Mouse (Mus musculus) hindbrain, embryonic 13.5 days (tissue): ENCODE measurements at regions not wholly inside any gene's neighbourhood (a gene's known extent, or its start where the extent isn't known, plus 50 kb on each side); places are given as distances from the start of the nearest gene placed in this dataset.

Experiments
- ATAC-seq: fragments of 200-750 bp; cut with Nextera tagmentation; 2 replicates; pipeline ENCODE4 v1.8.0; 2017; ENCODE audit warnings: moderate TSS enrichment; ENCODE audit not compliant: low FRiP score
- H3K27ac ChIP-seq: fragments of 300-500 bp; sonication (generic); 2 replicates; pipeline ENCODE4 v1.5.1; 2015; ENCODE audit warnings: inconsistent platforms, mild to moderate bottlenecking, moderate library complexity
- H3K27me3 ChIP-seq: fragments of 300-500 bp; sonication (generic); 2 replicates; pipeline ENCODE4 v1.6.1; 2015; ENCODE audit warnings: mild to moderate bottlenecking, inconsistent platforms
- H3K36me3 ChIP-seq: fragments of 300-500 bp; sonication (generic); 2 replicates; pipeline ENCODE4 v1.6.1; 2015; ENCODE audit warnings: mild to moderate bottlenecking, inconsistent platforms
- H3K4me1 ChIP-seq: fragments of 300-500 bp; sonication (generic); replicated peaks from 2 replicates; pipeline ENCODE4 v1.6.1; 2015; ENCODE audit warnings: inconsistent platforms
- H3K4me2 ChIP-seq: fragments of 300-500 bp; sonication (generic); 2 replicates; pipeline ENCODE4 v1.6.1; 2015; ENCODE audit warnings: inconsistent platforms, mild to moderate bottlenecking, moderate library complexity
- H3K4me3 ChIP-seq: fragments of 300-500 bp; sonication (generic); 2 replicates; pipeline ENCODE4 v1.5.1; 2015; ENCODE audit warnings: mild to moderate bottlenecking, inconsistent platforms
- H3K9ac ChIP-seq: fragments of 300-500 bp; sonication (generic); 2 replicates; pipeline ENCODE4 v1.6.1; 2015; ENCODE audit warnings: mild to moderate bottlenecking, inconsistent platforms
- H3K9me3 ChIP-seq: fragments of 300-500 bp; sonication (generic); 2 replicates; pipeline ENCODE4 v1.6.1; 2016; ENCODE audit warnings: inconsistent platforms
- WGBS: fragments of 180-500 bp; shearing (Covaris S2); methylation state at CpG from one replicate; pipeline ENCODE4 v1.1.7; 2015; 5-methylcytosine and 5-hydroxymethylcytosine counted together

GRCm38 (mm10) chr4:95169702-95170101, 117.7 kb upstream of the Jun start:
- no peak overlapping the region for H3K4me2 ChIP-seq
- H3K4me3 ChIP-seq = no peak overlapping the region
- WGBS = 80% methylated on average over 2 of the region's 2 CpGs
- H3K36me3 ChIP-seq = no peaks in the 10 kb centered on the region
- H3K27me3 ChIP-seq = no peaks in the 10 kb centered on the region
- no peaks in the 10 kb centered on the region for H3K9me3 ChIP-seq
- no peaks in the 10 kb centered on the region for H3K4me1 ChIP-seq
- no peak overlapping the region for H3K9ac ChIP-seq
- ATAC-seq = no peak
- H3K27ac ChIP-seq = no peak overlapping the region

- Histone ChIP-seq H3K27ac (no peak overlapping the region), H3K27me3 (no peaks in the 10 kb centered on the region), H3K4me2 (no peak overlapping the region), H3K4me1 (no peaks in the 10 kb centered on the region), H3K4me3 (no peak overlapping the region), H3K9ac (no peak overlapping the region), H3K36me3 (no peaks in the 10 kb centered on the region), H3K9me3 (no peaks in the 10 kb centered on the region)
- ATAC-seq = no peak
- WGBS = 80% methylated on average over 2 of the region's 2 CpGs
Measured at GRCm38 (mm10) chr4:95177753-95178152, 125.7 kb upstream of the Jun start.

GRCm38 (mm10) chr4:95178467-95178866, 126.4 kb upstream of the Jun start:
- H3K4me3 ChIP-seq = no peak overlapping the region
- H3K36me3 ChIP-seq = no peaks in the 10 kb centered on the region
- H3K27me3 ChIP-seq = no peaks in the 10 kb centered on the region
- no peaks in the 10 kb centered on the region for H3K9me3 ChIP-seq
- H3K9ac ChIP-seq = no peak overlapping the region
- 72% methylated on average over 3 of the region's 3 CpGs for WGBS
- no peaks in the 10 kb centered on the region for H3K4me1 ChIP-seq
- no peak overlapping the region for H3K4me2 ChIP-seq
- ATAC-seq = no peak
- no peak overlapping the region for H3K27ac ChIP-seq

GRCm38 (mm10) chr4:95178900-95179299, 126.9 kb upstream of the Jun start:
- no peaks in the 10 kb centered on the region for H3K36me3 ChIP-seq
- no peak overlapping the region for H3K4me2 ChIP-seq
- H3K9ac ChIP-seq = no peak overlapping the region
- H3K27ac ChIP-seq = no peak overlapping the region
- no peaks in the 10 kb centered on the region for H3K4me1 ChIP-seq
- no peak overlapping the region for H3K4me3 ChIP-seq
- H3K27me3 ChIP-seq = no peaks in the 10 kb centered on the region
- H3K9me3 ChIP-seq = no peaks in the 10 kb centered on the region
- ATAC-seq = no peak
- 60% methylated on average over 8 of the region's 8 CpGs for WGBS

GRCm38 (mm10) chr4:95180446-95180845, 128.4 kb upstream of the Jun start:
- H3K4me2 ChIP-seq = no peak overlapping the region
- H3K4me1 ChIP-seq = peaks cover 5% of the 10 kb centered on the region; the same call in 1 of the 2 replicates
- H3K27me3 ChIP-seq = no peaks in the 10 kb centered on the region
- no peak for ATAC-seq
- H3K27ac ChIP-seq = no peak overlapping the region
- no peak overlapping the region for H3K4me3 ChIP-seq
- H3K9ac ChIP-seq = no peak overlapping the region
- H3K9me3 ChIP-seq = no peaks in the 10 kb centered on the region
- WGBS = over 99% methylated on average over 5 of the region's 5 CpGs
- H3K36me3 ChIP-seq = no peaks in the 10 kb centered on the region

GRCm38 (mm10) chr4:95180999-95181398, 129.0 kb upstream of the Jun start:
- no peaks in the 10 kb centered on the region for H3K27me3 ChIP-seq
- no peak overlapping the region for H3K27ac ChIP-seq
- no peak overlapping the region for H3K9ac ChIP-seq
- no peaks in the 10 kb centered on the region for H3K36me3 ChIP-seq
- peaks cover 7% of the 10 kb centered on the region; the same call in 1 of the 2 replicates for H3K4me1 ChIP-seq
- no peak for ATAC-seq
- no peak overlapping the region for H3K4me2 ChIP-seq
- H3K4me3 ChIP-seq = no peak overlapping the region
- H3K9me3 ChIP-seq = no peaks in the 10 kb centered on the region

- no peaks in the 10 kb centered on the region for H3K36me3 ChIP-seq
- no peak overlapping the region for H3K4me2 ChIP-seq
- no peak for ATAC-seq
- no peak overlapping the region for H3K27ac ChIP-seq
- H3K4me3 ChIP-seq = no peak overlapping the region
- peaks cover 7% of the 10 kb centered on the region; the same call in 1 of the 2 replicates for H3K4me1 ChIP-seq
- 84% methylated on average over 4 of the region's 4 CpGs for WGBS
- H3K9ac ChIP-seq = no peak overlapping the region
- H3K27me3 ChIP-seq = peaks cover 3% of the 10 kb centered on the region; the same call in 1 of the 2 replicates
- H3K9me3 ChIP-seq = no peaks in the 10 kb centered on the region
Measured at GRCm38 (mm10) chr4:95184180-95184579, 132.2 kb upstream of the Jun start.

- H3K36me3 ChIP-seq = no peaks in the 10 kb centered on the region
- WGBS = 57% methylated on average over 14 of the region's 14 CpGs
- H3K9ac ChIP-seq = no peak overlapping the region
- peak; percentile 49; the same call in 1 of the 2 replicates for ATAC-seq
- H3K9me3 ChIP-seq = no peaks in the 10 kb centered on the region
- peaks cover 4% of the 10 kb centered on the region; the same call in 1 of the 2 replicates for H3K27me3 ChIP-seq
- no peak overlapping the region for H3K4me2 ChIP-seq
- peaks cover 7% of the 10 kb centered on the region; the same call in 1 of the 2 replicates for H3K4me1 ChIP-seq
- H3K4me3 ChIP-seq = no peak overlapping the region
- H3K27ac ChIP-seq = no peak overlapping the region
Measured at GRCm38 (mm10) chr4:95185113-95185915, 133.3 kb upstream of the Jun start.

- H3K27ac ChIP-seq = no peak overlapping the region
- H3K4me2 ChIP-seq = no peak overlapping the region
- no peak overlapping the region for H3K9ac ChIP-seq
- 54% methylated on average over 3 of the region's 3 CpGs for WGBS
- ATAC-seq = 0 out of 2 replicates have a peak, but pooled peaks have one; percentile 55
- H3K4me3 ChIP-seq = no peak overlapping the region
- no peaks in the 10 kb centered on the region for H3K9me3 ChIP-seq
- peaks cover 4% of the 10 kb centered on the region; the same call in 1 of the 2 replicates for H3K27me3 ChIP-seq
- peaks cover 7% of the 10 kb centered on the region; the same call in 1 of the 2 replicates for H3K4me1 ChIP-seq
- H3K36me3 ChIP-seq = no peaks in the 10 kb centered on the region
Measured at GRCm38 (mm10) chr4:95185916-95186200, 133.8 kb upstream of the Jun start.

GRCm38 (mm10) chr4:95188107-95188506, 136.1 kb upstream of the Jun start:
- Histone ChIP-seq H3K27ac (no peak overlapping the region), H3K4me1 (peaks cover 7% of the 10 kb centered on the region; the same call in 1 of the 2 replicates), H3K27me3 (peaks cover 4% of the 10 kb centered on the region; the same call in 1 of the 2 replicates), H3K36me3 (no peaks in the 10 kb centered on the region), H3K9me3 (no peaks in the 10 kb centered on the region), H3K4me3 (no peak overlapping the region), H3K4me2 (no peak overlapping the region), H3K9ac (no peak overlapping the region)
- WGBS = 96% methylated on average over 3 of the region's 3 CpGs
- ATAC-seq = no peak

- Histone ChIP-seq H3K9me3 (no peaks in the 10 kb centered on the region), H3K27me3 (peaks cover 4% of the 10 kb centered on the region; the same call in 1 of the 2 replicates), H3K4me3 (no peak overlapping the region), H3K4me2 (no peak overlapping the region), H3K36me3 (no peaks in the 10 kb centered on the region), H3K9ac (no peak overlapping the region), H3K4me1 (no peaks in the 10 kb centered on the region), H3K27ac (no peak overlapping the region)
- ATAC-seq = no peak
- WGBS = 84% methylated on average over 7 of the region's 7 CpGs
Measured at GRCm38 (mm10) chr4:95191654-95192406, 139.8 kb upstream of the Jun start.

- Histone ChIP-seq H3K4me3 (no peak overlapping the region), H3K27ac (no peak overlapping the region), H3K36me3 (no peaks in the 10 kb centered on the region), H3K27me3 (peaks cover 4% of the 10 kb centered on the region; the same call in 1 of the 2 replicates), H3K4me2 (no peak overlapping the region), H3K4me1 (no peaks in the 10 kb centered on the region; the same call in 1 of the 2 replicates), H3K9ac (no peak overlapping the region), H3K9me3 (no peaks in the 10 kb centered on the region)
- no peak for ATAC-seq
Measured at GRCm38 (mm10) chr4:95192562-95192961, 140.5 kb upstream of the Jun start.
